Mouse (Mus musculus) ovary, postnatal 10 days (tissue): ENCODE data around the gene Vmn1r176.
"Not testable (repeated sequence)": the region's sequence is repeated elsewhere in the genome, so short reads cannot be mapped to it uniquely, and the experiment has no call there.

Source experiments
- DNase-seq: peaks from one replicate; pipeline ENCODE4 v3.0.0; 2022; ENCODE audit warnings: low spot score

The Vmn1r176 gene

GRCm38 (mm10) chr7:23837272-23837671 lies at the start of gene Vmn1r176:
Gene Vmn1r176, minus strand, starts transcription at chr7:23837372.
- not testable (repeated sequence) for DNase-seq

- not testable (repeated sequence) for DNase-seq
These were observed 39.7 kb upstream of the Vmn1r176 start for GRCm38 (mm10) chr7:23876918-23877317.

GRCm38 (mm10) chr7:23866349-23866748 lies 29.2 kb upstream of the Vmn1r176 start, which contains the start of gene Vmn1r177:
Gene Vmn1r177, minus strand, starts transcription at chr7:23866449.
- not testable (repeated sequence) for DNase-seq

- not testable (repeated sequence) for DNase-seq
These were observed 26.6 kb downstream of the Vmn1r176 start, which contains the start of gene Vmn1r175 for GRCm38 (mm10) chr7:23810543-23810942. Gene Vmn1r175, minus strand, starts transcription at chr7:23810643.

GRCm38 (mm10) chr7:23784526-23784925 lies 52.6 kb downstream of the Vmn1r176 start:
- DNase-seq: no peak
